Mouse (Mus musculus) kidney, postnatal 14 days (tissue): ENCODE measurements at regions not wholly inside any gene's neighbourhood (a gene's known extent, or its start where the extent isn't known, plus 50 kb on each side); places are given as distances from the start of the nearest gene placed in this dataset.
"Not testable (repeated sequence)": the region's sequence is repeated elsewhere in the genome, so short reads cannot be mapped to it uniquely, and the experiment has no call there.

ENCODE experiments used
- DNase-seq: peaks from one replicate; pipeline ENCODE4 v3.0.0; 2022; ENCODE audit warnings: mixed read lengths

DNA sequence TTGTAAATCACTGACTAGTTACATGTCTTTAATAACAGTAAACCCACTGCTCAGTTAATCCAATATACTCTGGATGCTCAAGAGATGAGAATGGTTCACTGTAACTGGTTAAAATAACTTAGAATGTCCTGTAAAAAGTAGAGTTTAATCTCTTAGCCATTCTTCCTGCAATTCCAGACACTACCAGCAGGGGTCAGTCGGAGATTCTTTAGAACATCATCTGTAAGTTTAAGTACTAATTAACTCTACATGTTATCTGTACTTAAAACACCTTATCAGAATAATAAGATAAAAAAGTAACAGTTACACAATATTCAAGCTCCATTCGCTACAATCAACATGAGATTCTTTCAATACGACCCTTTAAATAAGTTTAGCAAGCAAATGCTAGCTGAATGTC is 58.7 kb upstream of the Olig3 start:
- no peak for DNase-seq

DNA sequence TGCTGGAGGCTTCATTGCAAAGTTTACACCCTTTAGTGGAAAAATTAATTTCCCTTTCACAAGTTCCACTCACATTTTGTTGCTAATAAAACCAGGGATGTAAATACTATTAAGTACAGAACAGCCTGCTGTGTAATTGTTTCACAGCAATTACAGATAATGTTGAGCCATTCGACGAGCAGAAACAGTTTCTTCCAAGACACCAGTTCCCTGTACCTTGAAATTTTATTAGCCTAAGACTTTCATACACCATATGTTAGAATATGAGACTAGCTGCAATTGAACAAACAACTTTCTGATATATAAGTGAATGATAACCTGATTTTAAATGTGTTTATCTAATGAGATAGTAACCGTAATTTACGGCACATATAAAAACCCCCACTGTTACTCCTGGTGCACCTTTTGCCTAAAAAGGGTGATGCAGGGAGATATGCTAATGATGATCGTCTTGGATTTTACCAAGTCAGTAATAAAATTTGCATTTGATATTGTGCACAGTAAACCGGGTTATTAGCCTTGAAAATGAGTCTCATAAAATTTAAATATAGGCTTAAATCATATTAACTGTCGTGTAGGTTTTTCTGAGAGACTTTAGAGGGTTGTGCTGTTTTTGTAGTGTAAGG is 60.8 kb upstream of the Olig3 start:
- DNase-seq = no peak

DNA sequence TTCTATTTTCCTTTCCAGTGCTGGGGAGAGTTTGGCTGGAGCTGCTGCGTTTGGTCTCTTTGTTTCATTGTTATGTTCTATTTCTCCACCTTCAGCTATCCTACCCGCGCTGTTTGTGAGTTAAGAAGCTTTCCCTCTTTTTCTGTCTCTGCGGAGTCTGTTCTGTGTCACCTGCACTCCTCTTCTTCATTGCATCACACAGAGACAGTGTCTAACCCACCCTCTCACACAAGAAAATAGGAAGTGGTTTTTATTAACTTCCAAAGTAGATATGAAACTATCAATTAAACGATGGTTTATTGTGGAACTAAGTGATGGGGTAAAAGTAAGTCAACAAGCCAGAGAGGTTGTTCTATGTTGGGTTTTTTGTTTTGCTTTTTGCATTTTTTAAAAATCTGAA is 64.9 kb upstream of the Olig3 start:
- DNase-seq = no peak

DNA sequence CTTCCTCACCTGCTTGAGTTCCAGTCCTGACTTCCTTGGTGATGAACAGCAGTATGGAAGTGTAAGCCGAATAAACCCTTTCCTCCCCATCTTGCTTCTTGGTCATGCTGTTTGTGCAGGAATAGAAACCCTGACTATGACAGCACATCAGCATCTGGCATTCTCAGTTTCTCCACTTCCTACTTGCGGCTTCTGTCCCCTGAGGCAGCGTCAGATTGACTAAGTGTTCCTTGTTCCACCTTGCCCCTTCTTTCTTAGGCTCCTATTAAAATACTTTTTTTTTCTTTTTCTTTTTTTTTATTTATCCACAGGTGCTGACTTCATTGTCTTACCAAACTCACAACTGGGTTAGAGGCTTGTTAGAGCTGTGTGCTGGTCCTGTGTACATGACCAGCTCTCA is 65.3 kb upstream of the Olig3 start:
- DNase-seq = not testable (repeated sequence)

DNA sequence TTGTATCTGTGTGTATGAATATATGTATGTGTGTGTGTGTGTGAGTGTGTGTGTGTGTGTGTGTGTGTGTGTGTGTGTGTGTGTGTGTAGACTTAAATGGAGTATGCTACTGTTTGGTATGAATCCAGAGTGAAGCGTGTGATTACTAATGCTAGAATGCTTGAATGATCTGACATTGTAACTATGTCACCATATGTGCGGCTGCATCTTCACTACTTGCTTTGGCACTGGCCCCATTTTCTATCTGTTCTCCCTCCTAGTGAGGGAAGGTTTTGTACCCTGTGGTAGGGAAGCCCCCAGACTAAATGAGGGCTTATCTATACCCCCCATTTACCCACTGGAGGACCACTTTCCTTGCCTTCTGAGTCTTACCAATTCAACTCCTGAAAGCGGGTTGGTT is 74.2 kb upstream of the Olig3 start:
- DNase-seq = no peak

DNA sequence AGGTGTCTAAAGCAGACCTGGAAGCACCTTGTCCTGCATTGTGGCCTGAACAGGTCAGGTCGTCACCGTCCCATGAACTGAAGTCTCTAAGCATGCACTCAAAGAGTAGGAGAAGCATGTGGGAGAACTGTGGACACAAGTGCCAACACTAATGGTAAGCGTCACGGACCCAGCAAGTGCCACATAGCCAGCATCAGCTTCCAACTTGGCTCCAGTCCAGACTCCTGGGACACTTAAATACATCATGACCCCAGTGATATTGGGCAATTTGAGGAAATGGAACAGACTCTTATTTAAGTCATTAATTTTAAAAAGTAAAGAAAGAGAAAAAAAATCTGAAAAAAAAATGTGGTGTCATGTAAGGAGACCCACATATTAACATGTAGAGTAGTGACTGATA is 75.3 kb upstream of the Olig3 start:
- DNase-seq = no peak

DNA sequence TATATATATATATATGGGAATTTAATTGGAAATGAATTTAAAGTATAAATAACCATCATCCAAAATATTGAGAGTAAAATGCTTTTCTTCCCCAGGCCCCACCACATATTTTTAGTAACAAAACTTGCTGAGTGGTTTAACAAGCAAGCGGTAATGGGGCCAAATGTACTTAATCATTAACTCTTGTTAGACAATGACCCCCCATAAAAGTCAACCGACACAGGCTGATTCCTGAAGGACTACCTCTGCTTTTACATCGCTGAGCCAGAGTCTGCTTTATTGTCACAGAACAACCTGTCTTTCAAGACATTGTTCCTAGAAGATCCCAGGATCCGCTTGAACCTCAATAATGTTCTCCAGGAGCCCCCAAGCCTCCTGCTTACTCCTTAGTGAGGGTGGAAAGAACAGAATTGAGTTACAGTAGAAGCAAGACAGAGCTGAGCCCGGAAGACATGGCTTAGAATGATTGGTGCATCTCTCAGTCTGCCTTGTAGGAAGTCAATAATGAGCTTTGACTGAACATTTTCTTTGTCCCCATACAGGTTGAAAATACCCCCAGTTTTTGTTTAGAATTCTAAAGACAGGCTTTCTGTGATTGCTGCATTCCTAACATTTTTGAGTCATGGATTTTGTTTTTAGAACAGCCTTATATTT is 78.0 kb upstream of the Olig3 start:
- no peak for DNase-seq

DNA sequence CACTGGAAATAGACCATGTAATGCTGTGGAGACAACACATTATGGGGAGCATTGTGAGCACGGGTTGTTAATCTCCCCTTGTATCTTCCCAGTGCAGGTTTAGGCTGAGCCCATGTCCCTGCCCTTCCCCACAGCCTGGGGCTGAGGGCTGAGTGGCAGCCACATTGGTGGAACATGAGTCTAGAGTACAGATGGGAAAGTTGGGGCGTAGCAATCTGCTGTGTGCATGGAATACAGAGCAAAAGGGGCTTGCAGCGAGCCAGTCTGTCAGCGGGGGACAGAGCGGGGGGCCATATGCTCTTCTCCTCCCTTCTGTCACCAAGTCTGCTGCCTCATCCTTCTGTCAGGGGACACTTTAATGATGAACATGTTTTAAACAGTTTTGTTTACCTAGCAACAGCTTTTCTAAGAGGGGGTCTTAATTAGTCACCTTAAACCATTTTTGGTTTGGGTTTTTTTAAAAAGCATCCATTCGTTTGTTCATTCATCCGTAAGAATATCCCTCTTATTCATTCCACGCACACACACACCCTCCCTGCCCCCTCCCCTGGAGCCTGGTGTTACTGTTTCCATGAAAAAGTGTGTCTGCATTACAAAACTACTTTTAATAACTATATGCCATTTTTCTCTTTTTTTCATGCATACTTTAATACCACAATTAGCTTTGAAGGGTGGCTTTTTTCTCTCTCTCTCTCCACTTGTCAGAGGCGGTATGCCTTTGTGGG is 79.1 kb upstream of the Olig3 start:
- no peak for DNase-seq

DNA sequence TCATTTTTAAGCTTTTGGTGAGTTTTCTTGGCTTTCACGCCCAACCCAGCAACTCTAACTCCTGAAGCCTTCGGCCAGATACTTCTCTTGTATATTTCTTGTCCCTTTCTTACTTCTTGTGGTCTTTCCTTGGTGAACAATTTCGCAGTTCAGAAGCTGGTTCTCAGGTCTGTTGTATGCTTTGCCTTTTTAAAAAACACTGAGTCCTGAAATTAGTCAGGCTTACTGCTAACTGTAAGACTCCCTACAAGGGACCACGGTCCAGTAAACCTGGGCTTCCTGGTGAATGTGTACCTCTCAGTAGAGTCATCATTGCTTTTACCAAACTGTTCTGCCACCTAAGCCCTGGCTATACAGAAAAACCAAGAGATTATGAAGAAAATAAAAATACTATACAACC is 81.3 kb upstream of the Olig3 start:
- no peak for DNase-seq

DNA sequence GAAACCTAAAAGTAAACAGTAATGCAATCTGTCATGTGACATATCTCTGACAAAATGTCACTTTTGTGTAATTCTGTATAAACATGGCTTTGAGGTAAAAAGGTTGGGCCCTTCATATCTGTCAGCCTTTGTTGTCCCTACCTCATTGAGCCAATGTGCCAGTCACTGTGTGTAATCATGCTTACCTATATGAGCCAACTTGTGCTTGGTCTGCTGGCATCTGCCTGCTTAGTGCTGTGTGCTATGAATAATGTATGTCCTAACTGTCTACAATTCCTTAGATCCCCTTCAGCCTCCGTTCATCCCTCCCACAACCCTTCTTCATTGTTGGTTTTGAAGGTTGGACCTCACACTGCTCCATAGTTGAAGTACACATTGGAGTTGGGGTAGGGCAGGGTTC is 86.9 kb upstream of the Olig3 start:
- DNase-seq = no peak

DNA sequence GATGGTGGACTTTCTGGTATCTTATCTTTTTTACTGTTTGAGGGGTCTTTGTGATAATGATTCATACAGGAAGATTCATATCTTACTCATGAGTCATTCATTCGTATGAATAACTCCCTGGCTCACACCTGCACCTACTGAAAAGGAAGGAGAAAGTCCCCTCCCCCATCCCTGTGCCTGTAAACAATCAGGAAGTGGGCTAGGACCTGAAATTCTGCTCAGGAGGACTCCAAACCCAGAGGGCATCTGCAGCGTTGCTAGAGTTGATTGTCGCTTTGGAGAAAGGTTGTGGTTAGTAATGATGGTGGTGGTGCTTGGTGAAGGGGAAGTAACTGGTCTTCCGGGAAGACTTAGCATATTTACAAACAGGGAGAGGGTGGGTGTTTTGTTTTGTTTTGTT is 88.3 kb upstream of the Olig3 start:
- DNase-seq = no peak

DNA sequence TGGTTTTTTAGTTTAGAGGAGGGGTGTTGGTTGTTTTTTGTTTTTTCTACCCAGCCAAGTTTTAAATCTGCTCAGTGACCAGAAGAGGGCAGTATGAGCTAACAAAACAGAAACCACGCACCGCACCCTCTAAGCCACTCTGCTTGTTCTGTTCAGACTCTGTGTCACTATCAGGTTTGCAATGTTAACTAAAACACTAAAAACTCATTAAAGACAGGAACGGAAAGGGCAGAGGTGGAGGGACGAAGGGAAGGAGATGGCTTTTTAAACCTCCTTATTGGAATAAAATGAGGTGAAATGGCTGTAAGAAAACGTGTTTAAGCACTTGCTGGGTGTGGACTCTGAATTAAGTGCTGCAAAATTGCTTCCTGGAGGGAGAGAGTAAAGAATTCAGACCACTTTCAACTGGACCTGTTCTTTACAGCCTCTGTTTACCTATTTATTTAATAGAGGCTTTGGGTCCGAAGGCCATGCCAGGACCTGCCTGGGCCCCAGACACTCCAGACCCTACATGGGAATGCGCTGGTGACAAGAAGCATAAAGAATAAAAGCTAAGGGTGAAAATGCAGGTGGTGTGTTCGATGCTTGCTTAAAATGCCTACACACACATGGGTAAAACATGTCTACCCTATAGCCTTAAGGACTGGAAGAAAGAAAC is 116.1 kb upstream of the Olig3 start:
- peak; percentile 41 for DNase-seq

DNA sequence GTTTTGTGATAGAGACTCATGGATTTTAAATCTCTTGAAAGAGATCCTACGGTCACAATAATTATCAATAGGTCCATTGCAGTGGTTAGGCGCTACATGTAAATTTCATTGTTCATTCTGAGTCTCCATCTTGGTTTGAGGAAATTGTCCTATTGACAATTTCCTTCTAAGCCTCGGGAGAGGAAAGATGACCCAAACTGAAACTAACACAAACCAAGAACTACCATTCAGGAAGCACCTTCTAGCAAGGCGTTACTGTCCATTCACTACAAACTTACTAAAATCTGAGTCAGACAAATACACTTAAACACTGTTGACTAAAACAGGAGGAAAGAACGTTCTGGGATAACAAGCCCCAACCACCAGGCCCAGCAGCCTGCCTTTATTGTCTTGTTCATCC is 140.1 kb upstream of the Olig3 start:
- no peak for DNase-seq

DNA sequence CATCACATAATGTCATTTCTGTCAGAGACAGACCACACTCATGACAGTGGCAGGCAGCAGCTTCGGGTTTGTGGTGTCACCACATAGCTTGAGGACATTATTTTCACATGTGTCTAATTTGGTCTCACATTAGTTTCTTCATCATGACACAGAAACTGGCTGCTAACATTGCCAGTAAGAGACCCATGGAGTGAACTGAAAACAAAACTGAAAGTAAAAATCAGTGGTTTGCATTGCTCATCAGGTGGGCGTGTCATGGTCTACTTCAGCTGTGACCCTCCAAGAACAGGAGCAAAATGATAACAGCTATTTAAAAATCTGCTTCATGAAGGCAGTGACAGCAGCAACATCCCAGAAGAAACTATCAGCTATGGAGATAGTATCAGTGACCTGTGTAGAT is 146.6 kb upstream of the Olig3 start:
- DNase-seq = no peak

DNA sequence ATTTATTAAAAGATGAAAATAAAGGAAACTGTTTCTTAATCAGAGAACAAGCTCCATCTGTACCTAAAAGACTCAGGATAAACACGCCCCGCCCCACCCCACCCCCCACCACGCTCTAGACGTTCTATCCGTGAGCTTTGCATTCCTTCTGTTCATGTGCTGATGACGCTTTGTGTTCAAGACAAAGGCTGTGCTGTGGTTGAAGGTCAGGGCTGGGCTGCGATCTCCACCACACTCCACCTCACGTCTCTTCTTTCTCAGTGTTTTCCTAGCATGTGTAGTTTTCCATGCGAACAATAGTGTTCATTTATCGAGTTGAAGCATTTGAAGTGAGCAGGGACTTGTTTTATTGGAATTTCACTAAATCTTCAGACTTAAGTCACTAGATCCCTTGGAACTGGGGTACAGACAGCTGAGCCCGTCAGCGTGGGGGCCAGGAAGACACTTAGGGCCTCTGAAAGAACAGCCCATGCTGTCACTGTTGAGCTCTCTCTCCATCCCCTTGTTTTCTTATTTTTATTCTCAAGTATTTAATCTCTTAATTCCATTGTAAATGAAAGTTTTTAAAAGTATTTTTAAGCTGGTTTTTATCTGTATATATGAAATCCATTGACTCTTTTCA is 148.1 kb upstream of the Olig3 start:
- no peak for DNase-seq

DNA sequence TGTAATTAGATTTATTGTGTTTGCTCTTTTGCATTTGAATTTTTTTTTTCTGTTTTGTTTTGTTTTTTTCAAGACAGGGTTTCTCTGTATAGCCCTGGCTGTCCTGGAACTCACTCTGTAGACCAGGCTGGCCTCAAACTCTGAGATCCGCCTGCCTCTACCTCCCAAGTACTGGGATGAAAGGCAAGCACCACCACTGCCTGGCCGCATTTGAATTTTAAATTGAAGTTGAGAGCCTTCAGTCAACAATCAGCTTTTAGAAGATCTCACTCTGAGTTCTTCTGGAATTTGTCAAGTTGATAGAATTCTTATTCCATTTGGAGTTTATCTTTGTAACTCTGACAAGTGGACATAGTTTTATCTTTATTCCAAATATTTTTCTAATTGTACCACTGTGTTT is 148.8 kb upstream of the Olig3 start:
- no peak for DNase-seq

DNA sequence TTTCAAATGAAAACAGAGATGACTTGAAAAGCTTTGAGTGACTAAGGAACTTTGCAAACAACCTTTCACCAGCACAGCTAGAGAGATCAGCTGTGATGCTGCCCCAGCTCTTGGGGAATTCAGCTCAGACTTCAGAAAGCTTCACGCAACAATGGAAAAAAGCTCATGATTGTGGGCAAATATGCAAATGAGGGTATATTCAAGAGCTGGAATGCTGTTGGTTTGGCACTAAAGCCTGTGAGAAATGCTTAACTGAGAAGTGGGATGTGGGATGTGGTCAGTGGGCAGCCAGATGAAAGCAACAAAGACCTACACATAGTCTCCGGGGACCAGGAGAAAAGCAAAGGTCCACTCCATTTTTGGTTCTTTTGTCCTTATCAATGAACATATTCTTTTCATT is 156.0 kb upstream of the Olig3 start:
- no peak for DNase-seq

DNA sequence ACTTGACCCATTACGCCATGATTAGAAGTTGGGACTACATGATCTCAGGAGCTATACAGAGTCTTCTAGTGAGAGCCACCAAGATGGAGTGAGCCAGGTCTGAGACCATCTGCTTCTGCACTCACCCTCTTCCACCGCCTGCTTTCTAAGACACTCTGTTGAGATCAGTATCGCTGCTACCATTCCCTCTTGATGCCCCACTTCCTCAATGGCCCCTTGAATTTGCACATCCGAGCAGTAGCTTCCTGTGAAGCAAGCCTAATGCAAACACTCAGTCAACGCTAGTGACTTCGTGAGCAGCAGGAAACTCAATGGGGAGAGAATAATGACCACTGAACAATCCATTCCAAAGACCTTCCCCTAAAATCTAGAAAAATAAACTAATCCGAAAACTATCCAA is 160.7 kb upstream of the Olig3 start:
- DNase-seq = no peak

DNA sequence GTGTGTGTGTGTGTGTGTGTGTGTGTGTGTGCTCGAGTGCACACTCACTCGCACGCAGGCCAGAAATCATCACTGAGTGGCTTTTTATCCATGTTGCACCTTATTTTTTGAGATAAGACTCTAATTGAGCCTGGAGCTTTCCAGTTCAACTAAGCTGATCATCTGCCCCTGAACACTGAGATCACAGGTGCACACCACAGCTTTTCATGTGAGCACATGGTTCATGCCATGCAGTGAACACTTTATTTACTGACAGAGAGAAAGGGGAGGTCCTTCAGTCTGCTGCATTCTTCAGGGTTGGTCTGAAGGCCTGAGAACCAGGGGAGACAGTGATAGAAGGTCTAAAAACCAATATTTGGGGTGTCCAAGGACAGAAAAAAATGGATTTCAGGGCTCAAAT is 161.7 kb upstream of the Olig3 start:
- no peak for DNase-seq

DNA sequence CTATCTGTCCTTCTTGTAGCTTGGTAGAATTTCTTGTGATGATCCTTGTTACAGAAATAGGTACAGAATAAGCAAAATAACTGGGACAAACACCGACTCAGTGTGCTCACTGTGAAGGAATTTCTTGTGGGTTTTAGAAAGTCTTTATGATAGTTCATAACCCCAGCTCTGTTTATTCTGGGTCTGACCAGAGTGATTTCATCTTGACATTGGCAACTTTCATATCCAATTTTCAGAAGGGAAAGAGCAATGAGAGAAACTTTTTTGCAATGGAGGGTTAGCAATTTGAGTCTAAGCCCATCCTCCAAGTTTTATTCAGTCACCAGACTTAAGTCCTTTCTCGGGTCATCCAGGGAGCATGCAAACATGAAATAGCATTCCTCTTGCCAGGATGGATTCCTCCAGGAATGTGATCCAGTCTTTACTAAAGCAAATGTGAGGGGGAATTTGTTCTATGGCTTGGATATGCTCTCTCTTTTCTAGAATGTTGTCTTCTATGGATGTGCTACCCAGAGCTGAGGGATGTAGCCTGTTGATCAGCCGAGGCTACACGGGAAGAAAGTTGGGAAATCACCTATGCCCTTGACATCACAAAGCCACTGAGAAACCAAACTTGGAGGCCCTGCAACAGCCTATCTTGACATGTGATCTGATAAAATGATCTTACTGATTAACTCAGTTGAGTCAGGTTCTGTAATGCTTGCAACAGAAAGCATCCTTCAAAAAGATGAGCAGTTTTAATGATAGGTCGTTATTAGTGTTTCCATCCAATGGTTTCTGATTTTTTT is 163.2 kb upstream of the Olig3 start:
- DNase-seq = no peak

DNA sequence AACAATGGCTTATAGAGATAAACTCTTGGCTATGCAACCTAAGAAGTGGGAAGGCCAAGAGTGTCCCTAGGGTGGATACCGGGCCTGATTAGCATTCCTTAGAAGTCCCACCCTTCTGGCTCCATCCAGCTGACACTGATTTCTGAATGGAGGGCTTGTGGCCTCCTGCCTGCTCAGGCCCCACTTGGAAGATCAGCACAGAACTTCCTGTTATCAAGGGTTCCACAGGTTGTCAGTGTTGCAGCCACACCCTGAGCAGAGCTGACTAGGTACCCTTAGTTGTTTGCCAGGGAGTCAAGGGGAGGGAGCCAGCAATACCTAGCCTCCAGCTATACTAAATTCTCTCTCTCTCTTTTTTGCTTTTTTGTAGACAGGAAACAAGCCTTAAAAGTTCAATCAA is 164.1 kb upstream of the Olig3 start:
- no peak for DNase-seq

DNA sequence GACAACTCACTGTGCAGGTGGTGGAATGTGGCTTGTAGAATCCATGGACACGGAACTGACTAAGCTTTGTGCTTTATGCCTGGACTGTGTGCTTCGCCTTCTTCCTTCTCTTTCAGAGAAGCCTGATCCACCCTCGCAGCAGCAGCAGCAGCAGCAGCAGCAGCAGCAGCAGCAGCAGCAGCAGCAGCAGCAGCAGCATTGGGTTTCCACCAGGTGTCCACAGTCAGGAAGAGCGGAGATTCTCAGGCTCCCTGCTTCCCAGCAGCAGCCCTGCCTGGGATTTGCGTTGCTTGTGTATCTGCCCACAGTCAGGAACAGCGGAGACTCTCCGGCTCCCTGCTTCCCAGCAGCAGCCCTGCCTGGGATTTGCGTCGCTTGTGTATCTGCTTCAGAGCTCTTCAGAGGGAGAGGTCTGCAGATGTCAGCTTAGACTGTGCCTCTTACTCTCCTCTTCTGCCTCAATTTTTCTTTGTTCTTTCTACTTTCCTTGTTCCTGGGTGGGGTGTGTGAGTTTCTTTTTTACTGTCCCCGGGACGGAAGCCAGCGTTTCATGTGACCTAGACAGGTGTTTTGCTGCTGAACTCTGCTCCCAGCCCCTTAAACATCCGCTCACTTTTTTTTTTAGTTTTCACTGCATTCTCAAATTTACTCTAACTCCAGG is 168.1 kb upstream of the Olig3 start:
- no peak for DNase-seq
